Comparison of ENCODE assay signal across 10 mouse cellular contexts in genomic region chr4:45483271-45484245, GRCm38 (mm10). TPM values are rescaled to one million over a fixed set of nuclear protein-coding genes. Genes with fewer than 3 reads are reported as not detected.
DNase-seq lines count a peak whose midpoint lies in the region; ATAC-seq lines count a peak whose summit lies in the region.
"Had no signal": no experiment of that assay in that cellular context is flagged by ENCODE, and none has a peak within 500 bp of the region (broad histone marks: within the 10 kb centered on the region; RNA-seq: fewer than 3 reads in every experiment).

No protein-coding gene starts in this region.

- H3K27ac ChIP-seq in hindbrain, embryonic 10.5 days, result peak overlapping the region; percentile 67
- no peak overlapping the region for H3K27ac ChIP-seq in hindbrain, embryonic 13.5 days
- H3K27ac ChIP-seq in heart, embryonic 11.5 days (ENCODE audit: low read depth, low read length), result peak overlapping the region; percentile 86
- peak overlapping the region; percentile 80 for H3K27ac ChIP-seq in liver, embryonic 11.5 days (ENCODE audit: low read depth, low read length)

- H3K4me3 ChIP-seq in hindbrain, embryonic 10.5 days, result no peak overlapping the region
- no peak overlapping the region for H3K4me3 ChIP-seq in hindbrain, embryonic 13.5 days
- H3K4me3 ChIP-seq in heart, embryonic 11.5 days (ENCODE audit: low read depth, low read length), result no peak overlapping the region
- H3K4me3 ChIP-seq in liver, embryonic 11.5 days (ENCODE audit: low read depth, low read length), result no peak overlapping the region

- DNase-seq in hindbrain, embryonic 10.5 days (ENCODE audit: low spot score), result no peak
- peak; percentile 83 for DNase-seq in adrenal gland, adult 2 months
- DNase-seq in liver, embryonic 11.5 days (ENCODE audit: low spot score), result no peak
- no peak for DNase-seq in left cerebral cortex, adult 18-20 months (ENCODE audit: low spot score in 2 of 2)
- no peak for DNase-seq in right cerebral cortex, postnatal 25 days
- no peak for DNase-seq in layer of hippocampus, adult 9-11 months
- DNase-seq: forebrain, postnatal 0 days had no signal

- no peak overlapping the region for H3K9ac ChIP-seq in hindbrain, embryonic 13.5 days
- H3K9ac ChIP-seq in heart, embryonic 11.5 days (ENCODE audit: low read depth, low read length), result peak overlapping the region; percentile 43
- peak overlapping the region; percentile 39 for H3K9ac ChIP-seq in liver, embryonic 11.5 days (ENCODE audit: low read depth, low read length)
- H3K9ac ChIP-seq: forebrain, postnatal 0 days had no signal

- no peaks in the 10 kb centered on the region for H3K9me3 ChIP-seq in hindbrain, embryonic 10.5 days
- no peaks in the 10 kb centered on the region for H3K9me3 ChIP-seq in hindbrain, embryonic 13.5 days
- H3K9me3 ChIP-seq in heart, embryonic 11.5 days (replicated peaks; ENCODE audit: control insufficient read depth, low read length), result no peaks in the 10 kb centered on the region
- no peaks in the 10 kb centered on the region for H3K9me3 ChIP-seq in liver, embryonic 11.5 days (ENCODE audit: control insufficient read depth, low read length)

- 77% methylated on average over 8 of the region's 8 CpGs for WGBS in hindbrain, embryonic 10.5 days
- 68% methylated on average over 8 of the region's 8 CpGs for WGBS in hindbrain, embryonic 13.5 days
- WGBS in heart, embryonic 11.5 days (ENCODE audit: insufficient replicate concordance), result 68% methylated on average over 8 of the region's 8 CpGs
- WGBS in liver, embryonic 11.5 days, result 59% methylated on average over 8 of the region's 8 CpGs

- H3K27me3 ChIP-seq in hindbrain, embryonic 10.5 days (ENCODE audit: insufficient read depth, poor library complexity, severe bottlenecking), result peaks cover 14% of the 10 kb centered on the region
- 0 out of 2 replicates have a peak, but pooled peaks cover 17% of the 10 kb centered on the region for H3K27me3 ChIP-seq in hindbrain, embryonic 13.5 days
- no peaks in the 10 kb centered on the region for H3K27me3 ChIP-seq in heart, embryonic 11.5 days (ENCODE audit: control insufficient read depth, insufficient read depth, low read length)
- no peaks in the 10 kb centered on the region for H3K27me3 ChIP-seq in liver, embryonic 11.5 days (replicated peaks; ENCODE audit: control insufficient read depth, insufficient read depth, low read length)
- H3K27me3 ChIP-seq: CH12.LX had no signal

- H3K36me3 ChIP-seq in hindbrain, embryonic 10.5 days, result no peaks in the 10 kb centered on the region
- H3K36me3 ChIP-seq in hindbrain, embryonic 13.5 days, result peaks cover 7% of the 10 kb centered on the region
- H3K36me3 ChIP-seq in heart, embryonic 11.5 days (ENCODE audit: control insufficient read depth, insufficient read depth, low read length), result 0 out of 2 replicates have a peak, but pooled peaks cover 3% of the 10 kb centered on the region
- H3K36me3 ChIP-seq in liver, embryonic 11.5 days (ENCODE audit: control insufficient read depth, insufficient read depth, low read length), result no peaks in the 10 kb centered on the region; the same call in 1 of the 2 replicates

- no peak for ATAC-seq in hindbrain, embryonic 13.5 days (ENCODE audit: low FRiP score)
- peak; percentile 67 for ATAC-seq in heart, embryonic 11.5 days (replicated peaks; ENCODE audit: insufficient number of reproducible peaks, low FRiP score, low TSS enrichment)
- peak; percentile 95 for ATAC-seq in liver, embryonic 11.5 days (replicated peaks; ENCODE audit: low FRiP score)
- ATAC-seq: forebrain, postnatal 0 days had no signal

- H3K4me1 ChIP-seq in hindbrain, embryonic 10.5 days (replicated peaks), result peaks cover 82% of the 10 kb centered on the region
- H3K4me1 ChIP-seq in hindbrain, embryonic 13.5 days (replicated peaks), result peaks cover 43% of the 10 kb centered on the region
- H3K4me1 ChIP-seq in heart, embryonic 11.5 days (ENCODE audit: control insufficient read depth, insufficient read depth, low read length), result peaks cover 80% of the 10 kb centered on the region
- H3K4me1 ChIP-seq in liver, embryonic 11.5 days (replicated peaks; ENCODE audit: control insufficient read depth, insufficient read depth, low read length), result peaks cover 55% of the 10 kb centered on the region

- no peak overlapping the region for H3K4me2 ChIP-seq in hindbrain, embryonic 13.5 days
- H3K4me2 ChIP-seq in heart, embryonic 11.5 days, result peak overlapping the region; percentile 25
- peak overlapping the region; percentile 38 for H3K4me2 ChIP-seq in liver, embryonic 11.5 days

RNA-seq across cellular contexts. Expression of gene Shb, which starts 48.7 kb away (rescaled TPM):
- polyA plus RNA-seq in hindbrain, embryonic 10.5 days (2016; fragmentation: Nextera tagmentation; extraction: Ambion mirVana), result 3.2 and 3.7 TPM in 2 replicates
- polyA plus RNA-seq in hindbrain, embryonic 13.5 days (2015; fragmentation: Nextera tagmentation; extraction: Ambion mirVana), result 3.8 and 5.7 TPM in 2 replicates
- 100 to 1,000 TPM in 1 of 2 experiments, 10 to 100 TPM in 1; 48.7 to 154 TPM for total RNA-seq in adrenal gland, adult 2 months (2021)
- polyA plus RNA-seq in adrenal gland, adult 2 months (2012; rRNA removed), result 71.0 and 106 TPM in 2 replicates
- 9.2 and 11.1 TPM in 2 replicates for polyA plus RNA-seq in heart, embryonic 11.5 days (2014; fragmentation: Nextera tagmentation; extraction: Ambion mirVana)
- polyA plus RNA-seq in liver, embryonic 11.5 days (2014; fragmentation: Nextera tagmentation; extraction: Ambion mirVana), result 6.1 and 6.2 TPM in 2 replicates
- 10 to 100 TPM in 1 of 2 experiments, 1 to 10 TPM in 1; 8.3 to 12.9 TPM for total RNA-seq in left cerebral cortex, adult 18-20 months (2021)
